Comparison of ENCODE assay signal across 17 mouse cellular contexts in the genomic region with DNA sequence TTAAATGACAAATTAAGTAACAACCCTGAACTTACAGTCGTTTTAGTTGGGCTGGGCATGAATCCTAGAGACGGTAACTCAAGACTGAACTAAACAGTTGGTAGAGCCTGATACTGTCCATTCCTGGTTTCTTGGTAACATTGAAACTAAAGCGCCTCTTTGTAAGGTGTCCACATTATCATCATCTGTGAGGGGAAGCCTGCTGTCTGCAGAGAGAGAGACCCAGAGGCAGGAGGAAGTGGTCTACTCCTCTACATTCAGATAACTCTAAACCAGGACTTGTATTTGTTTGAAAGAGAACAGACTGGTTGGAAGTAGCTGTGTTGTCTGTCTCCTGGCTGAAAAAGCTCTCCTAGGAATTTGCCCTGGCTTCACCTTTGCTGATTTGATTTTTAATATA.
A peak's percentile ranks its signal among the peaks of the same experiment; 100 is the strongest.
DNase-seq lines count a peak whose midpoint lies in the region; ATAC-seq and TF ChIP-seq lines count a peak whose summit lies in the region.
"Had no signal": no experiment of that assay in that cellular context is flagged by ENCODE, and none has a peak within 500 bp of the region (broad histone marks: within the 10 kb centered on the region; RNA-seq: fewer than 3 reads in every experiment).

No protein-coding gene starts in this region.

- TF ChIP-seq POLR2A in ES-Bruce4 (IDR thresholded peaks at IDR 0.05; ENCODE audit: insufficient read depth, low read length), result no peak

- no peak overlapping the region for H3K27ac ChIP-seq in heart, embryonic 10.5 days
- 0 out of 2 replicates have a peak overlapping the region, but pooled peaks have one; percentile 19 for H3K27ac ChIP-seq in ES-Bruce4 (ENCODE audit: insufficient read depth, low read length)
- H3K27ac ChIP-seq in hindbrain, embryonic 12.5 days, result no peak overlapping the region
- H3K27ac ChIP-seq: embryonic facial prominence, embryonic 15.5 days; forebrain, embryonic 13.5 days; hindbrain, embryonic 13.5 days; kidney, postnatal 0 days; macrophage; midbrain, embryonic 12.5 days had no signal

- peaks cover 11% of the 10 kb centered on the region; the same call in 1 of the 2 replicates for H3K4me1 ChIP-seq in heart, embryonic 10.5 days
- peaks cover 75% of the 10 kb centered on the region for H3K4me1 ChIP-seq in megakaryocyte, embryonic 14.5 days
- H3K4me1 ChIP-seq in ES-Bruce4 (ENCODE audit: control insufficient read depth, insufficient read depth, low read length), result no peaks in the 10 kb centered on the region
- H3K4me1 ChIP-seq in hindbrain, embryonic 12.5 days, result no peaks in the 10 kb centered on the region
- H3K4me1 ChIP-seq: embryonic facial prominence, embryonic 15.5 days; forebrain, embryonic 13.5 days; midbrain, embryonic 12.5 days had no signal

- no peaks in the 10 kb centered on the region for H3K36me3 ChIP-seq in heart, embryonic 10.5 days
- peaks cover 32% of the 10 kb centered on the region for H3K36me3 ChIP-seq in megakaryocyte, embryonic 14.5 days (replicated peaks; ENCODE audit: low read length)
- H3K36me3 ChIP-seq in ES-Bruce4 (ENCODE audit: control insufficient read depth, insufficient read depth, low read length, poor library complexity, severe bottlenecking), result no peaks in the 10 kb centered on the region
- H3K36me3 ChIP-seq in hindbrain, embryonic 12.5 days, result peaks cover 6% of the 10 kb centered on the region; the same call in 1 of the 2 replicates
- H3K36me3 ChIP-seq: embryonic facial prominence, embryonic 15.5 days; hindbrain, embryonic 13.5 days; midbrain, embryonic 12.5 days had no signal

- no peak overlapping the region for H3K4me3 ChIP-seq in heart, embryonic 10.5 days
- peak overlapping the region; percentile 81 for H3K4me3 ChIP-seq in megakaryocyte, embryonic 14.5 days (replicated peaks)
- H3K4me3 ChIP-seq in ES-Bruce4 (ENCODE audit: low read depth, low read length), result no peak overlapping the region
- no peak overlapping the region for H3K4me3 ChIP-seq in hindbrain, embryonic 12.5 days
- H3K4me3 ChIP-seq: embryonic facial prominence, embryonic 15.5 days; forebrain, embryonic 13.5 days; hindbrain, embryonic 13.5 days; midbrain, embryonic 12.5 days; myocyte had no signal

- TF ChIP-seq CTCF in ES-Bruce4 (IDR thresholded peaks at IDR 0.05; ENCODE audit: low read depth, low read length), result no peak

- no peak overlapping the region for H3K4me2 ChIP-seq in hindbrain, embryonic 12.5 days (replicated peaks)
- H3K4me2 ChIP-seq: embryonic facial prominence, embryonic 15.5 days; forebrain, embryonic 13.5 days; hindbrain, embryonic 13.5 days; midbrain, embryonic 12.5 days had no signal

- peak; percentile 36 for DNase-seq in heart, embryonic 10.5 days (ENCODE audit: low spot score)
- DNase-seq in heart, postnatal 4 days, result no peak
- no peak for DNase-seq in T-cell, adult 2 months (ENCODE audit: low spot score)

- no peaks in the 10 kb centered on the region for H3K9me3 ChIP-seq in heart, embryonic 10.5 days
- H3K9me3 ChIP-seq in megakaryocyte, embryonic 14.5 days, result no peaks in the 10 kb centered on the region
- H3K9me3 ChIP-seq in ES-Bruce4 (replicated peaks; ENCODE audit: control insufficient read depth, insufficient read depth, low read length, poor library complexity, severe bottlenecking), result no peaks in the 10 kb centered on the region
- H3K9me3 ChIP-seq in hindbrain, embryonic 12.5 days (replicated peaks), result no peaks in the 10 kb centered on the region
- H3K9me3 ChIP-seq: embryonic facial prominence, embryonic 15.5 days; forebrain, embryonic 13.5 days; hindbrain, embryonic 13.5 days; midbrain, embryonic 12.5 days had no signal

- ATAC-seq in megakaryocyte, adult 5-6 weeks (ENCODE audit: poor library complexity, severe bottlenecking), result no peak
- peak; percentile 69 for ATAC-seq in common myeloid progenitor, adult 5-6 weeks (replicated peaks; ENCODE audit: low read depth, poor library complexity, severe bottlenecking)
- ATAC-seq in hindbrain, embryonic 12.5 days (ENCODE audit: low FRiP score), result no peak

- H3K27me3 ChIP-seq in heart, embryonic 10.5 days (ENCODE audit: insufficient read depth, poor library complexity, severe bottlenecking), result no peaks in the 10 kb centered on the region
- H3K27me3 ChIP-seq in megakaryocyte, embryonic 14.5 days (replicated peaks), result no peaks in the 10 kb centered on the region
- H3K27me3 ChIP-seq in ES-Bruce4 (ENCODE audit: control insufficient read depth, insufficient read depth, low read length, poor library complexity, severe bottlenecking), result no peaks in the 10 kb centered on the region
- H3K27me3 ChIP-seq in hindbrain, embryonic 12.5 days, result no peaks in the 10 kb centered on the region
- H3K27me3 ChIP-seq: embryonic facial prominence, embryonic 15.5 days; forebrain, embryonic 13.5 days; hindbrain, embryonic 13.5 days; midbrain, embryonic 12.5 days; Patski had no signal

- no peak for TF ChIP-seq EP300 in ES-Bruce4 (IDR thresholded peaks at IDR 0.05; ENCODE audit: insufficient read depth, low read depth, low read length)

- no peak overlapping the region for H3K9ac ChIP-seq in ES-Bruce4 (ENCODE audit: low read depth, poor library complexity, severe bottlenecking)
- H3K9ac ChIP-seq in hindbrain, embryonic 12.5 days, result no peak overlapping the region
- H3K9ac ChIP-seq: embryonic facial prominence, embryonic 15.5 days; forebrain, embryonic 13.5 days; hindbrain, embryonic 13.5 days; liver, postnatal 0 days; midbrain, embryonic 12.5 days had no signal

- 68% methylated on average over 3 of the region's 3 CpGs for WGBS in heart, embryonic 10.5 days
- WGBS in hindbrain, embryonic 12.5 days, result 86% methylated on average over 3 of the region's 3 CpGs
